8 mouse cellular contexts compared by ENCODE assay signal in the genomic region with DNA sequence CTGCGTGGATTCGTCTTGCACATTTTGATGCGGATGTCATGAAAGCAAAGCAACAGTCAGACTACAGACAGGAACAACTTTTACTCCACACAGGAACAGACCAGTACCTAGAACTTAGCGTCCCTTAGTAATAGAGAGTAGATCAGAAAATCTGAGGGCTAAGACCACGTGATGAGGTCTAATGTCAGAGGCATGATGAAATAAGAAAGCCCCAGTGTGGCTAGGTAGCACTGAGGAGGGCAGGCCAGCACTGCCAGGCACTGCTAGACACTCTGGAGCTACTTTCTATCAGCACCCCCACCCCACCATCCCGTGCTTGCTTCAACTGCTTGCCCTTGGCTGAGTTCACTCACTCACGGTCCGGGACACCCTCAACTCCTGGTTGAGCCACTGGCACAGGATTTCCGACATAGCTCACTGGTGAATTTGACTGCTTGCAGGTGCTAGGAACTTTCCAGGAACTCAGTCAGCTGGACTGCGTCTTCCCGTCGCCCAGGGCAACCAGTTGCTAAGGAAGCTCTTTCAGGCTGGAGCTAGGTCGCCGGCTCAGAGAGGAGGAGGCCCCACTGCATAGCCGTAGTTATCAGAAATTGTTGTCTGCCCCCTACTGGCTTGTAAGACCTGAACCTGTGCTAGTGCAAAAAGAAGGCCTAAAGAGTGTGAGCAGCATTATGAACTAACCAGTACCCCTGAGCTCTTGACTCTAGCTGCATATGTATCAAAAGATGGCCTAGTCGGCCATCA. TPM values are rescaled to one million over a fixed set of nuclear protein-coding genes. Genes with fewer than 3 reads are reported as not detected.
DNase-seq lines count a peak whose midpoint lies in the region; ATAC-seq and TF ChIP-seq lines count a peak whose summit lies in the region.

Spef2 (minus strand) TSS at position 510 of the 744 bp plus-strand sequence.

- H3K4me1 ChIP-seq in heart, embryonic 14.5 days (ENCODE audit: control insufficient read depth in 2 of 2, insufficient read depth in 2 of 2, low read length in 2 of 2), result peaks cover 0 to 3% of the 10 kb centered on the region in 2 experiments; a peak in 1 of 4 replicates
- H3K4me1 ChIP-seq in kidney, postnatal 0 days (replicated peaks; ENCODE audit: insufficient read depth, low read length), result no peaks in the 10 kb centered on the region
- no peaks in the 10 kb centered on the region for H3K4me1 ChIP-seq in midbrain, postnatal 0 days (ENCODE audit: insufficient read depth, low read length)

- H3K9ac ChIP-seq in heart, embryonic 14.5 days (ENCODE audit: low read length), result no peak within 1 kb of the TSS
- H3K9ac ChIP-seq in kidney, postnatal 0 days (ENCODE audit: low read depth, low read length), result no peak within 1 kb of the TSS
- H3K9ac ChIP-seq in midbrain, postnatal 0 days (replicated peaks; ENCODE audit: low read length, poor library complexity, severe bottlenecking), result no peak within 1 kb of the TSS

- DNase-seq in brain, adult 2 months (ENCODE audit: low read depth, low spot score), result peak; percentile 75
- DNase-seq in kidney, postnatal 0 days (ENCODE audit: low spot score), result peak; percentile 81
- peak; percentile 48 for DNase-seq in liver
- DNase-seq in midbrain, postnatal 0 days (ENCODE audit: low spot score), result peak; percentile 84
- peak; percentile 76 to 80 for DNase-seq in spleen, postnatal 36 days (ENCODE audit: low spot score in 2 of 2)

- H3K79me2 ChIP-seq in C2C12 (ENCODE audit: control insufficient read depth, insufficient read depth), result no peaks in the 10 kb centered on the region

- no peaks in the 10 kb centered on the region for H3K36me3 ChIP-seq in C2C12 (ENCODE audit: control insufficient read depth, insufficient read depth)
- H3K36me3 ChIP-seq in heart, embryonic 14.5 days (ENCODE audit: control insufficient read depth, insufficient read depth, low read length), result no peaks in the 10 kb centered on the region
- H3K36me3 ChIP-seq in kidney, postnatal 0 days (ENCODE audit: insufficient read depth, low read length), result no peaks in the 10 kb centered on the region
- H3K36me3 ChIP-seq in midbrain, postnatal 0 days (ENCODE audit: insufficient read depth, low read length), result no peaks in the 10 kb centered on the region

- H3K79me3 ChIP-seq in C2C12 (ENCODE audit: low read depth), result no peaks in the 10 kb centered on the region

- H3K9me3 ChIP-seq in heart, embryonic 14.5 days (ENCODE audit: control insufficient read depth, low read length), result no peaks in the 10 kb centered on the region
- H3K9me3 ChIP-seq in kidney, postnatal 0 days (replicated peaks; ENCODE audit: low read length), result no peaks in the 10 kb centered on the region
- H3K9me3 ChIP-seq in midbrain, postnatal 0 days (ENCODE audit: low read length), result no peaks in the 10 kb centered on the region

- peak within 1 kb of the TSS; percentile 60 for H3K4me2 ChIP-seq in heart, embryonic 14.5 days (ENCODE audit: low read length)
- peak within 1 kb of the TSS; percentile 40 for H3K4me2 ChIP-seq in kidney, postnatal 0 days (ENCODE audit: low read length)
- H3K4me2 ChIP-seq in midbrain, postnatal 0 days (ENCODE audit: low read depth, low read length, poor library complexity, severe bottlenecking), result peak within 1 kb of the TSS; percentile 34

- H3K4me3 ChIP-seq in C2C12 (ENCODE audit: insufficient read depth, poor library complexity, severe bottlenecking), result no peak within 1 kb of the TSS
- H3K4me3 ChIP-seq in heart, embryonic 14.5 days (ENCODE audit: control insufficient read depth in 1 of 2, insufficient read depth in 1 of 2, low read depth in 1 of 2, low read length in 2 of 2), result peak within 1 kb of the TSS; percentile 16 to 48; a peak in 3 of 4 replicates
- no peak within 1 kb of the TSS; the same call in 1 of the 2 replicates for H3K4me3 ChIP-seq in kidney, postnatal 0 days (replicated peaks; ENCODE audit: low read depth, low read length)
- peak within 1 kb of the TSS; percentile 14 for H3K4me3 ChIP-seq in midbrain, postnatal 0 days (ENCODE audit: low read depth, low read length)

- no peak for TF ChIP-seq CTCF in C2C12 (IDR thresholded peaks at IDR 0.05; ENCODE audit: control insufficient read depth, insufficient read depth, insufficient read length)
- peak; percentile 64 for TF ChIP-seq CTCF in kidney, postnatal 0 days (IDR thresholded peaks at IDR 0.05; ENCODE audit: low read depth)
- peak; percentile 58 for TF ChIP-seq CTCF in midbrain, postnatal 0 days (IDR thresholded peaks at IDR 0.05)

- no peaks in the 10 kb centered on the region for H3K27me3 ChIP-seq in C2C12 (ENCODE audit: control insufficient read depth, insufficient read depth, insufficient read length)
- no peaks in the 10 kb centered on the region for H3K27me3 ChIP-seq in heart, embryonic 14.5 days (ENCODE audit: control insufficient read depth, insufficient read depth, low read length)
- H3K27me3 ChIP-seq in kidney, postnatal 0 days (ENCODE audit: insufficient read depth, low read length), result no peaks in the 10 kb centered on the region
- no peaks in the 10 kb centered on the region for H3K27me3 ChIP-seq in midbrain, postnatal 0 days (ENCODE audit: insufficient read depth, low read length)

- H3ac ChIP-seq in C2C12 (ENCODE audit: control insufficient read depth, insufficient read length, low read depth), result no peak within 1 kb of the TSS

- WGBS in heart, embryonic 14.5 days, result 23% methylated on average over 16 of the region's 16 CpGs
- 24% methylated on average over 16 of the region's 16 CpGs for WGBS in kidney, postnatal 0 days
- 30% methylated on average over 16 of the region's 16 CpGs for WGBS in midbrain, postnatal 0 days

- no peak within 1 kb of the TSS for H3K27ac ChIP-seq in heart, embryonic 14.5 days (replicated peaks in 1 of 2; ENCODE audit: control insufficient read depth in 1 of 2, insufficient read depth in 1 of 2, low read depth in 2 of 2, low read length in 2 of 2)
- no peak within 1 kb of the TSS for H3K27ac ChIP-seq in kidney, postnatal 0 days
- H3K27ac ChIP-seq in midbrain, postnatal 0 days (ENCODE audit: low read depth, low read length), result no peak within 1 kb of the TSS

- ATAC-seq in erythroid progenitor cell, adult 5-6 weeks (replicated peaks; ENCODE audit: low FRiP score, poor library complexity, severe bottlenecking), result 0 out of 2 replicates have a peak, but pooled peaks have one; percentile 19
- ATAC-seq in heart, embryonic 14.5 days (ENCODE audit: insufficient number of reproducible peaks, insufficient read depth, low FRiP score, low read depth), result peak; percentile 72; the same call in 1 of the 2 replicates
- peak; percentile 97 for ATAC-seq in kidney, postnatal 0 days (replicated peaks; ENCODE audit: low FRiP score, low read depth)
- ATAC-seq in midbrain, postnatal 0 days (ENCODE audit: low FRiP score), result peak; percentile 89

TF ChIP-seq in C2C12, 6 proteins besides CTCF, POLR2A, EP300 and RAD21:
- TF ChIP-seq USF1 (IDR thresholded peaks at IDR 0.05; ENCODE audit: low read depth) (peak; percentile 29), MYOG (IDR thresholded peaks at IDR 0.05; ENCODE audit: control insufficient read depth, extremely low read depth, insufficient read length) (no peak)

RNA-seq across cellular contexts. Expression of gene Spef2, which starts in this region (rescaled TPM):
- polyA plus RNA-seq in C2C12 (2012; fragmentation: generic; extraction: Trizol), result not detected
- 0.36 and 0.84 TPM in 2 replicates for total RNA-seq in erythroid progenitor cell, adult 5-6 weeks (2015; ENCODE audit: low replicate concordance)
- total RNA-seq in erythroid progenitor cell, adult 5-6 weeks (2017; ENCODE audit: low replicate concordance), result 0.68 and 0.90 TPM in 2 replicates
- polyA plus RNA-seq in heart, embryonic 14.5 days (2014; fragmentation: Nextera tagmentation; extraction: Ambion mirVana), result 0.19 and 0.46 TPM in 2 replicates
- polyA plus RNA-seq in kidney, postnatal 0 days (2015; fragmentation: Nextera tagmentation; extraction: Ambion mirVana), result 0.27 and 0.42 TPM in 2 replicates
- total RNA-seq in midbrain, postnatal 0 days (2014; rRNA removed), result 1.2 and 2.6 TPM in 2 replicates
- 1.2 and 1.5 TPM in 2 replicates for polyA plus RNA-seq in midbrain, postnatal 0 days (2015; fragmentation: Nextera tagmentation; extraction: Ambion mirVana)

Comparison
In these comparisons a context has a peak if more than half of its experiments do, and no peak if none do; other contexts are left out.
1. Peak in ATAC-seq in erythroid progenitor cell, adult 5-6 weeks; RNA of the gene not detected or under 1 TPM.
2. Peak in ATAC-seq, H3K4me3 ChIP-seq and H3K4me2 ChIP-seq in heart, embryonic 14.5 days; RNA of the gene not detected or under 1 TPM.
3. Peak in DNase-seq, ATAC-seq and H3K4me2 ChIP-seq in kidney, postnatal 0 days; RNA of the gene not detected or under 1 TPM.
4. ATAC-seq: peak in every context shown above with its lines; median percentile 97 in kidney, postnatal 0 days; 89 in midbrain, postnatal 0 days; 72 in heart, embryonic 14.5 days; 19 in erythroid progenitor cell, adult 5-6 weeks.